Mouse (Mus musculus) frontal cortex, adult (tissue): Measurements from ENCODE around the gene Ccdc39.

Source experiments
- ATAC-seq: cut with Nextera tagmentation; 2 replicates; pipeline ENCODE4 v1.9.2; 2017; ENCODE audit warnings: mild to moderate bottlenecking, moderate library complexity, mixed read lengths; ENCODE audit not compliant: low TSS enrichment

The Ccdc39 gene

DNA sequence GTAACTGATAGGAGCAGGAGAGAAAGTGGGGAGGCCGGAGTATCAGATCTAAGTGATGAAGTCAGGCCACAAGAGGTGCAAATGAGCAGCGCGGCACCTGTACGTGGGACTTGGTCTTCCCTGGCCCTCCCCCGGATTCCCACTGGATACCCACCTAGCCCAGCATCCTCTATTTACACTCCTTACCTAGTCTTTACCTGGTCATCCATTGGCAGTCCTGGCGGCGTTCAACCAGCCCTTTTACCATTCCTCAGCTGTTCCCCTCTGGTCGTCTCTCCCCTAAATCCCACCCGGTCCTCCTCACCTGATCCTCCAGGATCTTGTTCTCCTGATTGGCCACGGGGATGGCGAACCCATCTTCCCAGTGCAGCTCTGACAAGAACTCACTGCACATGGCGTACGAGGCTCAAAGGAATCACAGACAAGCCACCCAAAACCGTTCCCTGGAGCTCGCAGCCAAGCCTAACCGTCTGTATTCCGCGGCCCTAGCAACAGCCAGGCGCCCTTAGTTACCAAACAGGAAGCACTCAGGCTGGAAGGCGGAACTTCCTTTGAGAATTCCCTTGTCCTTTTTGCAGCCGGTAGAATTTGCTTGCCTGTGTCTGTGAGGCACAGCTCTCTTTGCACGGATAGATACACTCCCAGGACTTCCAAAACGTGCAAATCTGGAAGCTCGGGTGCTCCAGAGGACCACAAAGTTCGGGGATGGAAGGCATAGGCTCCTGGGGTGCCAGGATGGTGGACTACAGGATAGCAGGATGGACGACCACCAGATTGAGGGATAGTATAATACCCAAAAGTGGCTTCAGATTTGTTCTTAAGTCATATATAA is at the start of gene Ccdc39:
TSS of gene Ccdc39 (minus strand) at position 510 of the 832 bp plus-strand sequence.
- peak; percentile 100 for ATAC-seq

DNA sequence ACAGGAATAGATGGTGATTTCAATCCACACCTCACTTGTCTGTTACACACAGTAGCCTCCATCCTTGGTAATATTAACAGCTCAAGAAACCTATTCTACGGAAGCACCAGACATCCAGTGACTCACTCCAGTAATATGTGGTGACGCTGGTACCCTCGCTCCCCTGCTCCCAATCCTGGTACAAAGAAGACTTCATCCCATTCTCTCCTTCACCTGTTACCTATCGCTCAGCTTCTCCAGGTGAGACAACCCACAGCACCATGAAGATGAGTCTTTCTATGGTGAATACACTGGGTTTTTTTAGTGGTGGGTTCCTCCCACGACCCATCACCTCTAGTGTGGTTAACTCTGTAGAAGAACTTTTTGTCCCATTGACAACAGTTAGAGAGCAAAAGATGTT is 49.3 kb upstream of the Ccdc39 start:
- ATAC-seq: no peak

DNA sequence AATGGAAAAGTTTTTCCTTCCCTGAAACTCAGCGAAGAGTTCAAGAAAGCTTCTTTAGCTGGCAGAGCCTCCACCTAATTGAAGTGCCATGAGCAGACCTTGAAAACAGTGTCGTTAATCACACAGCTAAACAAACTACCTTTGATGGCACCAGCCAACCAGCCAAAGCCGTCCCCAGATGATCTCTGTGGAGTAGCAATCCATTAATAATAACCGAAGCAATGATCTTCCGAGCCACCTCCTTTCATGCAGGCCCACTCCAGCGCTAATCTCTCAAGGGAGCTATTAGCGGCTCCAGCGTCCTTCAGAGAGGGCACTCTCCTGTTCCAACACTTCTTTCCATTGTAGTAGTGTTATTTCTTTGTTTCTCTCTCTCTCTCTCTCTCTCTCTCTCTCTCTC is 43.3 kb upstream of the Ccdc39 start:
- ATAC-seq: no peak

DNA sequence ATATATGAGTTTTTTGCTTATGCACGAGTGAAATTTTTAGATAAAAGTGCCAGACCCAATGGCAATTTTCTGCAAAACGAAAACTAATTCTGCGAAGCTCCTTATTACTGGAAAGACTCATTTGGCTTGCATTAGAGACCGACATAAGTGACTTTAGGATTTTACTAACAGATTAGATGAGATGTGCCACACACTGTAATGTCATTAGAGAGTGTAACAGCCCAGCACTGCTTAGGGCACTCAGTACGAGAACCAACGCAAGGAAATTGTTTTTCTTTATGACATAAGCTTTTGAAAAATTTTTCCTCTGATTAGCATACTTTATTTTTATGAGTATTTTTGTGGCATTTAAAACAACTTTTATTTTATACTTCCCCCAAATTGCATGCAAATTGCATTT is 39.0 kb upstream of the Ccdc39 start:
- no peak for ATAC-seq

DNA sequence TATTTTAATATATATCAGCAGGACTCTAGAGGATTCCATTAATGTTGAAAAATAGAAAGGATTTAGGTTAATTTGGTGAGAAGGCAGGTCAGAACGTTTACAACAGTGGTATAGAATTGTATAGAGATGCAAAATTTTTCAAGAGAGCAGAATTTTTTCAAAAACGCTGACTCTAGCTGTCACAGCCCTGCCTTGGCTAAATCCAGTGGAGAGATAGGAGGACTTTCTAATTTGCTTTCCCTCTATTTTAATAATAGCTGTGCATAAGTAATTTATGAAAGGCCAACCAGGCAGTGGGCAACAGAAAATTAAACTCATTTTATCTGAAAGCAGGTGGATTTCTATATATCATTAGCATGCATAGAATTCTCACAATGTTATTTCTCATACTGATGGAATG is 38.6 kb upstream of the Ccdc39 start:
- ATAC-seq: no peak

DNA sequence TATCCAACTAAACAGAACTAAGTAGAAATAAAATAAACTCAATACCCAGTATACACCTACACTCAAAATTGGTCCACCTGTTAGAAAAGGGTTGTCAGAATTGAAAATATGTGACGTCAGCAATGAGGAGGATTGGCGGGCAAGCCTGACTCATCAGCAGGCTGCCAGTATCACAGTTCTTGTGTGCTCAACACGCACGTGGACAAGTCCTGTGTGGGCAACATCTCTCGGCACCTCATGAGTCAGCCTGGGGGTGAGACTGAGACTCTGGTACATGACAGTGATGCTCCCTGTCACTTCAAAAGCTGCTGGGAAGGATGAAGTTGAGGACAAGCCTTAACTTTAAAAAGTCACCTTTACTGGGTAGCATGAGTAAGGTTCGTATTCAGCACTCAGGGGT is 34.6 kb upstream of the Ccdc39 start:
- ATAC-seq: peak; percentile 62; the same call in 1 of the 2 replicates

DNA sequence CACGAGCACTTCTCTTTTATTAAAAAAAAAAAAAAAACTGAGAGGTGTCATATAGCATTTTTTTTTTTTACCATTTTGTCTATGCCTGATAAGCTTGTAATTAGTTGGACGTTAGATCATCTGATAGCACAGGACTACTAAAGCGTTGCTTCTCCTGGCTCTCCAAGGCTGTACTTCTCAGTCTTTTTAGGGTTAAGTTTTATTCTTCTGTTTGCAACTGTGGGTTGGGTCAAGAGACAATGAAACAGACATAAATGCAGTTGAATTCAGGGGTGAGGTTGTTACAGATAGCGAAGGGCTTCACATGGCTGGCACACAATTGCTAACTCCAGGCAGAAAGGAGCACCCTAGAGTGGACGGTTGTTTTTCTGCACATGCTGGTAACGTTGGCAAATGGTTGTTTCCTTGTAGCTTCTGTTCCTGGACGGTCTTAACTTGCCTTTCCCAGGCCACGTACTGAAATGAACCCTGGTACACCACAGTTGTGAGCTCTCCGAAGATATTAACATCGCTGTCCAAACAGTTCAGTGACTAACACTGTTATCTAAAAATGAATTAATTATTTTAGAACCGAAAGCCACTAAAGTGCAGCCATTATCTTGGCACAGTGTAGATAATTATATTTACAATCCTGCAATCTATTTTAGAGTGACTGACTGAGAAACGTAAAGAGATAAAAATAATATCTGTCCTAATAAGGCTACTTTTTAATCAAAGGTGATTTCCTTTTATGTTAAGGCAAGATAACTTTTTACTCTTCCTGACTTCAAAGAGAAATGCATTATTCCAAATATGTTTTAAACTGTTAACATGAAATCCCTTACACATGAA is 30.6 kb upstream of the Ccdc39 start:
- ATAC-seq: no peak

DNA sequence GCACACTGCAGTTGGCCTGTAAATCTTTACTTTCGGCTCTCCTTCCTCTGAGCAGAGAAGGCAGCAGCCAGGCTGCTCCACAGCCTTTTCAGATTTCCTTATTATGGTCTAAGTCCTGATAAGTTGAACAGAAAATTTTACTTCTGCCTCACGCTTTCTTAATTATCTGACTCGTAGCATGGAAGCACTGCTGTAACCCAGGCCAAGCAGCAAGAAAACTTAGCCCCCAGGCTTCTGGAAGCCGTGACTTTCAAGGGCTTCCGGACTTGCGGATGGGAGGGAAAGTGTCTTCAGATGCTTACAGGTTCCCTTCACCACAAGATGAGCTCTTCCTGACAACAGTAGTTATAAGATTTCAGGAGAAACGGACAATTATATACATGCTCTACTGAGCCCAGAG is 29.7 kb upstream of the Ccdc39 start:
- 0 out of 2 replicates have a peak, but pooled peaks have one; percentile 20 for ATAC-seq

DNA sequence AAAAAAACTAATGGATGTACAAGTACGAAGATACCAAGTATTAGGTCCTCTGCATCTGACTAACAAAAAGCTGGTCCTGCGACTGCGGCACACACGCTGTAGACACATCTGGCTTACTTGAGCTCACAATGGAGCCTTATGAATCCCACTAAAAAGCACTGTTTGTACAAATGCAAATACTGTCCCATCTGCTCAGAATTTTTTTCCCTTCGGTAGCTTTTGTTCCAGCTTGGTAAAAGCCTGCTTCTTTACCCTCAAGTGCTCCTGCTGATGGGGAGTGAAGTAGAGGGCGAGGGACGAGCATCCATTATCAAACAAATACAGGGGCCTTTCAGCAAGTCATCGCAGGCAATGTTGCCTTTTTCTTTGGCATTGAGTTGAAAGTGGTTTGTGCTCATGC is 29.3 kb upstream of the Ccdc39 start:
- peak; percentile 27; the same call in 1 of the 2 replicates for ATAC-seq

DNA sequence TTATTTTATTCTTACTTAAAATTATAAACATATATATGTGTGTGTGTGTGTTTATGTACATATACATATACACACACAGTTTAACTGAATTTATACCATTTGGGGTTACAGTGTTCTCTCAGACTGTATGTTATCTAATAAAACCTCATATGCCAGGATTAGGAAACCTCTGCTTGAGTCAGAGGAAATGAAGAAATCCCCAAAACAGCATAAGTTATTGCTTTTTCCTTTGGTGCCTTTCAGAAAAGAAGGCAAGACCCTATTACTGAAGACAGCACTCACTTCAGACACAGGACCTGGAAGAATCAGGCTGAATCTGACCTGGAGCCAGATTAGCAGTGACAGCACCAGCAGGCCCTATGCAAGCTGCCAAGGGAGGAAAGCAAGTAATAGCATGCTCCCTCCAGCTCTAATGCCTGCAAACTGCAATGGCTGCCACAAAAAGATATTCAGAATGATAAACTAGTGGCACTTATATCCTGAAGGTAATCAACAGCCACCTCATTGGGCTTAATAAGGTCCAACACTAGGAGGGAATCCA is 20.0 kb upstream of the Ccdc39 start:
- ATAC-seq: no peak

DNA sequence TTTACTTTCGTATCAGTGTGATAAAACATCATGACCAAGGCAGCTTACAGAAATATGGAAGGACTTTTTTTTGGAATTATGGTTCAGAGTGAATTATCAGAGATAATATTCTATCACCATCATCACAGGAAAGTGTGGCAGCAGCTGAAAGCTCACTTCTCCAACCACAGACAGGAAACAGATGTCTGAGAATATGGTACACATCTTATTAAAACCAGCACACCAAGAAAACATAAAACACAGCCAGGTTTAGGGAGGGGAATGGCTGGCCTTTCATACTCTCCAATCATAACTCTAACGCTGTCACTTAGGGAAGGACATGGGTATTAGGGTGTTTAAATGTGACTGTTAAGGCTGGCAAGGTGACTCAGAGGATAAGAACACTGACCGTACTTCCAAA is 14.8 kb upstream of the Ccdc39 start:
- ATAC-seq: no peak

DNA sequence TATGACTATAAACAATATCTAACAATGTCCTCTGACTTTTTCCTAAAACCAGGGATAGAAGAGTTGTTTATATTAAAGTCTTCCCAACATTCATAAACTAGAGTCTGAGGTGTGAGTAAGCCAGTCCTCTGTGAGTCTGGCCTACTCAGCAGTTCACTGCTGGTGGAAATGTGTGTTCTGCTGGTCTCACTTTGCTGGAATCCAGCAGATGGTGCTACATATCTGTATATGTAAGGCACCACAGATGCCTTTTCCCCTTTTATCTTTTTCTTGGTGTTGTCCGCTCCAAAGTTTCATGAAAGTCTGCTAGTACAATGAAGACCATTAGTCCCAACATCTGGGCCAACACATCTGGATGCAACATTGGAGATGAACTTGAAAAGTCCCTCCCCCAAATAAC is 9.0 kb upstream of the Ccdc39 start:
- ATAC-seq: peak; percentile 90

DNA sequence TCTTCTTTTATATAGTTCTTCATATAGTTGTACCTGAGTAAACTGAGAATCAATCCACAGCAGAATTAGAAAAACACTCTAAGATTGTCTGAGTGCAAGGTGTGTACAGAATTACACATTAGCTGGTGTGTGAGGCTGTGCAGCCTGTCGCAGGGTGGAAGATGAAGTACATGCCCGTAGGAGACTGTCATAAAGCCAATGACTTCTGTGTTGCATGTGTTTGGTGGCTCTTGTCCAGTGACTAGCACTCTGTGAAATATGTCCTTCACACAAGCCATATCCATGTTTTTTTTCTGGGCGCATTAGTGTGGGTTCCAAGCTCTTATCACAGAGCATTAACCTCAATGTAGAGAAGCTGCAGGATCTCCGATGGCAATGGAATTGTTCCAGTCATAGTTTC is 6.7 kb upstream of the Ccdc39 start:
- ATAC-seq: no peak

DNA sequence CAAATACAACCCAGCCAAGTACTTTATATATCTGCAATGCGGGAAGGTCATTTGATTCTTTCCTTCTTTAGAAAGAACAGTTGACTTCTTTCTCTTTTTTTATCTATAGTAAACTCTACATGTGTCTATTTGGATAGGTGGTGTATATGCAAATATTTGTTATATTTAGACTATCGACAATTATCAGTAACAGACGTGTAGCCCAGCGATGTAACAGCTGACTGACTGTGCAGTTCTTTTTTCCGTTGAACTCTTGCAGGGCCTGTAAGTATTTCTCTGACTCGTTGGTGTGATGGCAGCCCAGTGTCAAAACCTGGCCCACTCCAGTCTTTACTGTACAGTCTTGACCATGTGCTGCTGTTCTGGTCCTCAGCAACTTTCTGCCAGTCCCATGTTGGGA is 2.5 kb upstream of the Ccdc39 start:
- ATAC-seq: no peak

DNA sequence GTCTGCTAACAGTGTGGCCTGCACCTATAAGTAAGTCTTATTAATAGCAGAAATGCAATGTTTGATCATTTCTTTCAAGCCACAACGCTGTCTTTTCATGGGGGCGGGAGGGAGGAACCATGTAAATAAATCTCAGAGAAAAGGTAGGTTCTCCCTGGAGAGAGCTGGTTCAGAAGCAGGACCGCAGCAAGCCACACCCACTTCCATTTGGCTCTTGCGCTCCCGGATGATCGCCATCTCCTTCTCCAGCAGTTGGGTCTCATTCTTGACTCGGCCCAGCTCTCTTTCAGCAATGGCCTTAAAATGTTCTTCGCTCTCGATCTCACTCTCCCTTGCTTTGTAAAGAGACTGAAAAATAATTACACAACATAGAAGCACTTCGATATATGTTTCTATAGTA is 5.2 kb downstream of the Ccdc39 start:
- ATAC-seq: no peak

DNA sequence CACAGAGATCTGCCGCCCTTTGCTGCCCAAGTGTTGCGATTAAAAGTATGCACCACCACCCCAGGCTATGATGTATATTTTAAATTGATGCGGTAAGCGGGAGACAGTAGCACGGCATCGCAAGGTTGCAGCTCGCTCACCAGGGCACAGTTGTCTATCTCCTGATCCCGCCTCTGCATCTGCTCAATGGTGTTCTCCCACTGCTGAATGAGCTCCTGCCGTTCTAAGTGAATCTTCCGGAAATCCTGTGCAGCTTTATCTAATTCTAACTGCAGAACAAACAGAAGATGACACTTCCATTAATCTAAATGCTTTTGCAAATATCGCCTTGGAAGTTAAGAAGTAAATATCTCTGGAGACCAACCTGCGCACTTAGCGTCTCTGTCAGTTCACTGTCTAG is 7.5 kb downstream of the Ccdc39 start:
- ATAC-seq: no peak

DNA sequence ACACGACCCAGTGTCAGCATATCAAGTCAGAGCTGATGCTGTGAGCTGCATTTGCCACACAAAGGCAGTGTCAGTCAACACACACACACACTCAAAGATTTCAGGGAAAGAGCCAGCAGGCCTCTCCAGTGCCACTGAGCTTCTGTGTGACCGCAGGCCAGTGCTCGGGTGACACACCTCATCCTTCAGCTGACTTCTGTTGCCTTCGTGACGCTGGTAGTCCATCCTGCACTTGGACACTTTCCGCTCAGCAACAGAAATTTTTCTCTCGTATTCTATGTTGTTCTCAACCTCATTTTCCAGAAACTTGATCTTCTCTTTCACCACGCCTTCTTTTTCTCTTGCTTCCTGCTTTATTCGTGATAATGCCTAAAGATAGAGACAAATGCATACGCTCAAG is 11.8 kb downstream of the Ccdc39 start:
- ATAC-seq: no peak

DNA sequence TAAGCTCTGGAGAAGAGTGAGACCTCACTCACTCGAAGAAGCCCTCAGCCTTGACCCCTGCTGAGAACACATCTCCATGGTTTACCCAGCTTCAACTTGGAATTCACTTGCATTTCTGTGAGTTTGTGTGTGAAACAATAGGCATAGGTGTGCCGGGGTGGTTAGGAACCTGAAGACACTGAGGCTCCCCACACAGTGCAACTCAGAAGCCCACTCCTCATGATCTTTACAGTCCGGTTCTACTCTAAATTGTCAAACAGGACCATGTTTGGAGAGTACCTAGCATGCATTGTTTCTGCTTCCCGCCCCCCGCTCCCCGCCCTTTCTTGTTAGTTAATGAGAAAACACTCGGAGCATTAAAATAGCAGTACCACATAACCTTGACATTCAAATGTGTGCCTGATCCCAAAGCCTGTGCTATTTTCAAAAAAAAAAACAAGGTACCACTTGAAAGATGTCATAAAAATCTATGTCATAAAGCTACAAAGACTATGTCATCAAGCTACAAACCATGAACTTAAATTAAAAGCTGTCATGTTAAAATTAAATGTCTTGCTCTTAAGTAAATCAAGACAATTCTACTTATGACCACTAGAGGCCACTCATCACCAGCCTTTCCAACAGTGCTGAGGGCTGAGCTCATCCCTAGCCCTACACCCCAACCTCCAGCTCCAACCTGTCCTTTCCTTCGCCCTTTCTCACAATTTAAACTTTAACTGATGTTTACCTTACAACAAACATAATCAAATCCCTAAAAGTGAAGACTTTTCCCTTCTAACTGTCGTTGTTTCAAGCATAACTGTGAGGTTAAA is 19.8 kb downstream of the Ccdc39 start:
- ATAC-seq: peak; percentile 96

DNA sequence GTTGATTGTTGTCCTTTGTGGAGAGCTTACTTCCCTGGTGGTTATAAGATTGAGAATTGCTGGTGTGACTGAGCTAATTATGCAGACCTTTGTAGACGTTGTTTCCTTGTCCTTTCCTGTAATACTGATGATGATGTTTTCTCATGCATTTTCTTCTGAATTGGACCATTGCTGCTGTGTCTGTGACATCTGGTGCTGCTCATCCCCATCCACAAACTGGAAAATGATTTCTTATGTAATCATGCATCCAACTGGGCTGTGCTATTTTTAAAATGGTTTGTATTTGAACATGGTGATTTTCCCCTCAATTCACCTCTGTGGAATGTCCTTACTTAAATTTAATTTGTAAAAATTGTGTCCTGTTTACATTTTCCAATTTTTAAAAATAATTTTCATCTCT is 37.0 kb downstream of the Ccdc39 start:
- peak; percentile 87 for ATAC-seq

DNA sequence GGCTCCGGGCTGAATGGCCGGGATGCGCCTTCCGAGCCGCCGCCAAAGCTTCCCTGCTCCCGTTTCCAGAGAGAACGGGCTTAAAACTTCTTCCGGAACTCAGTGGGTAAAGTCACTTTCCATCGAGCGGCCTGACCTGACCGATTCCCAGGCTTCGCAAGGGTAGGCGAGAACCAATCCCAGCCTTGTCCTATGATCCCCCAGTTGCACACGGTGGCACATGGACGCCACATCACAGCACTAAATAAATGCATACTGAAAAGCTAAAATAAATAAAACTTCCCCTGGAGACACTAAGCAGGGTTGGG is 43.6 kb downstream of the Ccdc39 start:
- ATAC-seq: peak; percentile 13

DNA sequence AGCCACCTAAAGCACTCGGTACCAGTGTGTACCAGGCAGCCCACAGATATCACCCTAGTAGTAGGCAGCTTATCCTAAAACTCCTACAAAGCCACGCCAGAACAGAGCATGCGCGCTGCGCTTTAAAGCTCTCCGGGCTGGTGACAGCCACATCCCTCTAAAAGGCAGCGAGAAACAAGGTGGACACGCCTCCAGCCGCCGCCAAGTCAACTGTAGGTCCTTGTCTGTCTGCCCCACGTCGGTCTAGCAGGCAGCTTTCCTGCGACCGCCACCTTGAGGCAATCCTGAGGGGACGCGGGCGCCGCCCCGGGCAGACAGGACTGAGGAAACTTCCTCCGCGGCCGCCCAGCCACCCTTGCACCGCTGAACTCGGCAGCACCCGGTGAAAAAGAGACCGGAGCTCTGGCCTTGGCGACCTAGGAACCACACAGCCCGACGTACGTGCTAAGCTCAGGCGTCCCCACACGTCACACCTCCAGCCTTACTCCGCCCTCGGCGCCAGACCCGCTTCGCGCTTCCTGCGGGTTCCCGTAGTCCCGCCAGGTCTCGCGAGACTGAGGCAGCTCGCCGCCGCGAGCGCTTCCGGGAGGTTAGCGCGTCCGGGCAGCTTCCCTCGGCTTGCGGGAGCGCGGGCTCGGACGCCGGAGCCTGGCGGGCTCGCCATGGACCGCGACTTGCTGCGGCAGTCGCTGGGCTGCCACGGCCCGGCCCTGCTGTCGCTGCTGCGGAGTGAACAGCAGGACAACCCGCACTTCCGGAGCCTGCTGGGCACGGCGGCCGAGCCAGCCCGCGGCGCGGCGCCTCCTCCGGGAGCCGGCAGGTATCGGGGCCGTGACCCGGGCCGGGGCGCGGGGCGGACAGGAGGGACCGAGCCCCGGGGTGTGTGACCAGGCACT is 44.2 kb downstream of the Ccdc39 start, which contains the start of gene Ttc14:
TSS of gene Ttc14 (plus strand) at position 216 of the 896 bp plus-strand sequence.
- ATAC-seq: peak; percentile 95
